Mouse (Mus musculus) adrenal gland, adult 8-10 months (tissue): ENCODE results near the gene Mllt1. TPM values are rescaled to one million over a fixed set of nuclear protein-coding genes. Genes with fewer than 3 reads are reported as not detected.
"Not testable (repeated sequence)": the region's sequence is repeated elsewhere in the genome, so short reads cannot be mapped to it uniquely, and the experiment has no call there.

Experiments
- DNase-seq: peaks from one replicate; pipeline ENCODE4 v3.0.0; 2022
- total RNA-seq, 4 experiments: library from RNA; stranded (reverse); gene quantifications; 2 replicates each; pipeline ENCODE4 v1.2.4; 2022

The Mllt1 gene
- total RNA-seq, 4 experiments from 2014 or later, result 29.0 to 38.7 (median 36.0) TPM

- no peak for DNase-seq
Observed at GRCm38 (mm10) chr17:56934545-56935330, 477 bp downstream of the Mllt1 start.

GRCm38 (mm10) chr17:56933395-56933794, 1.8 kb downstream of the Mllt1 start:
- no peak for DNase-seq

GRCm38 (mm10) chr17:56930026-56930425, 5.2 kb downstream of the Mllt1 start:
- DNase-seq, result peak; percentile 27

GRCm38 (mm10) chr17:56929530-56929929, 5.7 kb downstream of the Mllt1 start:
- DNase-seq, result no peak

- DNase-seq, result no peak
Observed at GRCm38 (mm10) chr17:56929101-56929500, 6.1 kb downstream of the Mllt1 start.

- no peak for DNase-seq
Observed at GRCm38 (mm10) chr17:56925998-56926397, 9.2 kb downstream of the Mllt1 start.

- no peak for DNase-seq
Observed at GRCm38 (mm10) chr17:56919725-56920124, 15.5 kb downstream of the Mllt1 start.

GRCm38 (mm10) chr17:56917166-56917565, 18.0 kb downstream of the Mllt1 start:
- no peak for DNase-seq

- DNase-seq, result no peak
Observed at GRCm38 (mm10) chr17:56913444-56913843, 21.8 kb downstream of the Mllt1 start.

- DNase-seq, result no peak
Observed at GRCm38 (mm10) chr17:56913023-56913422, 22.2 kb downstream of the Mllt1 start.

- DNase-seq, result not testable (repeated sequence)
Observed at GRCm38 (mm10) chr17:56909764-56910163, 25.5 kb downstream of the Mllt1 start.

GRCm38 (mm10) chr17:56907887-56908286, 27.3 kb downstream of the Mllt1 start:
- no peak for DNase-seq

GRCm38 (mm10) chr17:56907096-56907495, 28.1 kb downstream of the Mllt1 start:
- no peak for DNase-seq

GRCm38 (mm10) chr17:56906166-56906565, 29.0 kb downstream of the Mllt1 start:
- no peak for DNase-seq

- peak; percentile 29 for DNase-seq
Observed at GRCm38 (mm10) chr17:56902698-56903097, 32.5 kb downstream of the Mllt1 start.

GRCm38 (mm10) chr17:56897630-56898195, 37.5 kb downstream of the Mllt1 start:
- DNase-seq, result peak; percentile 69

- DNase-seq, result no peak
Observed at GRCm38 (mm10) chr17:56896513-56897129, 38.6 kb downstream of the Mllt1 start.

GRCm38 (mm10) chr17:56895368-56895918, 39.8 kb downstream of the Mllt1 start:
- DNase-seq, result no peak

- no peak for DNase-seq
Observed at GRCm38 (mm10) chr17:56890018-56890417, 45.2 kb downstream of the Mllt1 start.

- DNase-seq, result no peak
Observed at GRCm38 (mm10) chr17:56888050-56888449, 47.2 kb downstream of the Mllt1 start.

GRCm38 (mm10) chr17:56884809-56885208, 50.4 kb downstream of the Mllt1 start:
- no peak for DNase-seq

- DNase-seq, result no peak
Observed at GRCm38 (mm10) chr17:56884331-56884730, 50.9 kb downstream of the Mllt1 start.

- no peak for DNase-seq
Observed at GRCm38 (mm10) chr17:56883612-56884011, 51.6 kb downstream of the Mllt1 start.
